Mouse (Mus musculus): ENCODE measurements around the gene Fndc5. TPM values are rescaled to one million over a fixed set of nuclear protein-coding genes. Genes with fewer than 3 reads are reported as not detected.

The Fndc5 gene
- 0.53 and 0.74 TPM in 2 replicates for polyA plus RNA-seq (2012; rRNA removed)

GRCm38 (mm10) chr4:129136579-129137391, at the start of gene Fndc5:
Gene Fndc5 (plus strand): TSS chr4:129136999.
- 6% methylated on average over 56 of the region's 80 CpGs for WGBS

DNA sequence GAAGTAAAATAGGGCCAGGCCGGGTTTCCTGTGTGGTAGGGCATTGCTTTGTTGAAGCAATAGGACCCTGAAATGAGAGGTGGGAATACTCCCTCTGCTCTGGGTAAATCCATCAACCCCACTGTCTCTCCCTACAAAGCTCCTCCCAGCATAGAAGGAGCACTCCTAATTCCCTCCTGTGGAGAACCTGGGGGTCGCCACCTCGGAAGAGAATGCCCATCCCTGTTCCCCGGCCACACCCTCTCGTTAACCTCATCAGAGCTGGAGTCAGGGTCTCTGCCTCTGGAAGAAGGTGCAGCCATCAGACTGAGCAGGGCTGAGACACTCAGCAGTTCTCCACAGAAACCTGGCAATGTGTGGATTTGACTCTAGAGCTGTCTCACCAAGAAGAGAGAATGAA, 48.9 kb upstream of the Fndc5 start:
- 46% methylated on average over 5 of the region's 5 CpGs for WGBS
- DNase-seq (ENCODE audit: low read depth, low spot score) = no peak

More at GRCm38 (mm10) chr4:129136579-129137391, at the start of gene Fndc5:
- DNase-seq (ENCODE audit: low read depth, low spot score) = no peak

DNA sequence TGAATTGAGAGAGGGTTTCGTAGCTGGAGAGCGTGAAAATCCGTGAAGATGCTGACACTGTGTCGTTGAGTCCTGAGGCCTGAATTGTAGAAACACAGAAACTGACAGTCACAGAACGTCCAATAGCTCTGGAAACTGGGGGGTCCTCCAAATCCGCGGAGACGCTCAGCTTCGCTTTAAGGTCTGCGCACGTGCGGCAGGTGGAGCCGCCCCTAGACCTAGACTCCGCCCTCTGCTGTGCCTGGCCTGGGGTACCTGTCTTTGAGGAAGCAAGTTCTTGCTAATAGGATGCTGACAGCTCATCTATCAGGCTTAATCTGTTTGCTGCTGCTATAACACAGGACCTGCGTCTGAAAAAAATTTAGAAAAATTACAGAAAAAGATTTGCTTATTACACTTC, 41.5 kb upstream of the Fndc5 start:
- WGBS = 32% methylated on average over 15 of the region's 15 CpGs
- DNase-seq (ENCODE audit: low read depth, low spot score) = no peak

DNA sequence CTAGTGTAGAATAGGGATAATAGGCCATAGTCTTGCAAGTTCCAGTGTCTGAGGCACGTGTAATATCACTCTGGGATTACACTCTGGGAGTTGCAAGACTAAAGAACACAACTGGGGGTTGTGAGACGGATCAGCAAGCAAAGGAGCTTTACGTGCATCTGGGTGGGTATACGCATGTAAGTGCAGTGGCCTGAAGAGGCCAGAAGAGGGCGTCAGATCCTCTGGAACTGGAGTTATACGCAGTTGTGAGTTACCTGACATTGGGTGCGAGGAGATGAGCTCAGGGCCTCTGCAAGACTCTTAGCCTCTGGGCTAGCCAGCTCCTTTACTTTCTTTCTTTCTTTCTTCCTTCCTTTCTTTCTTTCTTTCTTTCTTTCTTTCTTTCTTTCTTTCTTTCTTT, 39.8 kb upstream of the Fndc5 start:
- no peak for DNase-seq (ENCODE audit: low read depth, low spot score)
- WGBS = 85% methylated on average over 7 of the region's 7 CpGs

DNA sequence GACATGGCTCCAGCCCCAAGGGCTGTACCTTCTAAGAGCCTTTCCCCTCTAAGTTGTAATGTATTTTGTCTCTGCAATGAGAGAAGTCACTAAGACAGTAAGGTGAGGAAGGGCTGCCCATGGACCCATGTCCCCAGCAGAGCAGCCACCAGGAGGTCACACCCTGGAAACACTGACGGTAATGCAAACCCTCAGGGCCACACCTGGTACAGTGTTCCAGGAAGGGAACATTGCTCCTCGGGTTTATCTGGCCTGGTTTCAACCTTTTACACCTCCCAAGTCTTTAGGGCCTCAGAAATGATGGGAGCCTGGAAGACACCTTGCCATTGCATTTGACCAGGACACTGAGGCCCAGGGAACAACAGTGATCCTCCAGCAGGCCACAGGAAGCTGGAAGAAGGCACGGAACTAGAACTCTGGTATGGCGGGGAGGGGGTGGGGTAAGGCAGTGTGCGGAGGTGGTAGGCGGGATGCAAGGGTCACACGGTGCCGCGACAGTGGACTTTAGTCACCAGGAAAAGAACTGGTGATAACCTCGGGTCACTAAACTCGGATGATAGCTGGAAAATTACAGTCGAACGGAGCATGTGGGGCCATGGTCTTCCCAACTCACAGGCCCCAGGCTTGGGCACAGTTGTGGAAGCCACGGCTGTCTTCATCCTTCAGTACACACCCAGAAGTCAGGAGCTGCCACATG, 34.5 kb upstream of the Fndc5 start:
- DNase-seq (ENCODE audit: low read depth, low spot score) = peak; percentile 96
- WGBS = 29% methylated on average over 14 of the region's 14 CpGs

DNA sequence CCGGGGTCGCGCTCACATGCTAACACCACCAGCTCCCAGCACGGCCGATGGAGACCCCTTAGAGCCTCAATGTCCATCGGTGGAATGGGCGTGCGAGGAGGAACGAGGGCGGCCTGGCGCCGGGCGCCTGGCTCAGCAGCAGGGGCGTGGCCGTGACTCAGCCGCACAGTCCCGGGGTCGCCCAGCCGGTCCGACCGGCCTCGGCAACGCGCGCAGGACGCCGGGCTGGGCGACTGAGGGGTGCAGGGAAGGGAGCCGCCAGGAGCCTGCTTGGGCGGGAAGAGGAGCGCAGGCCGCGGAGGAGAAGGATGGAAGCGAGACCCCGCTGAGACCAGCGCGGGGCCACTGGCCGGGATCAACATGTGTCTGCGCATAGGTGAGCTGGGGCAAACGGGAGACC, 31.4 kb upstream of the Fndc5 start, which contains the start of gene Tmem54:
Tmem54 (plus strand) TSS at position 193 of the 400 bp plus-strand sequence.
- no peak for DNase-seq (ENCODE audit: low read depth, low spot score)
- WGBS = 2% methylated on average over 40 of the region's 40 CpGs

- WGBS = 18% methylated on average over 9 of the region's 9 CpGs
- DNase-seq (ENCODE audit: low read depth, low spot score) = no peak
These were observed 30.7 kb upstream of the Fndc5 start for GRCm38 (mm10) chr4:129106073-129106472.

- 26% methylated on average over 10 of the region's 10 CpGs for WGBS
These were observed 29.4 kb upstream of the Fndc5 start for GRCm38 (mm10) chr4:129107348-129107899.

GRCm38 (mm10) chr4:129108624-129109023, 28.2 kb upstream of the Fndc5 start:
- WGBS = 37% methylated on average over 7 of the region's 7 CpGs
- DNase-seq (ENCODE audit: low read depth, low spot score) = no peak

More at GRCm38 (mm10) chr4:129107348-129107899, 29.4 kb upstream of the Fndc5 start:
- DNase-seq (ENCODE audit: low read depth, low spot score) = peak; percentile 52

DNA sequence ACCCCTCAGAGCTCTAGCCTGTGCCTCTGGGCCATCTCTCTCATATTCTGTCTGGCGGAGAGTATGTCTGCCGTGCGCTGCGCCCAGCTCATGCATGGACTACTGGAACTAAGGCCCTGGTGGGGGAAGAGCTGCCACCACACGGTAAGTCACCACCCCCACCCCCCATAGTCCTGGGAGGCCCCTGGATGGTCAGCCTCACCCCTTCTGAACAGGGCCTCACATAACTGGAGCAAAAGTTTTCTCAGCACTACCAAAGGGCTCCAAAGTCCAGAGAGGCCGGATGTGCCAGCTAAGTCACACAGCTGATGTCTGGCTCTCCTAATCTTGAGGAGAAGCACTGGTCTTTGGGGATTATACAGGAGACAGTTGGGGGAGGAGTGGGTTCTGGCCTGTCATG, 26.0 kb upstream of the Fndc5 start:
- 75% methylated on average over 6 of the region's 6 CpGs for WGBS
- no peak for DNase-seq (ENCODE audit: low read depth, low spot score)

DNA sequence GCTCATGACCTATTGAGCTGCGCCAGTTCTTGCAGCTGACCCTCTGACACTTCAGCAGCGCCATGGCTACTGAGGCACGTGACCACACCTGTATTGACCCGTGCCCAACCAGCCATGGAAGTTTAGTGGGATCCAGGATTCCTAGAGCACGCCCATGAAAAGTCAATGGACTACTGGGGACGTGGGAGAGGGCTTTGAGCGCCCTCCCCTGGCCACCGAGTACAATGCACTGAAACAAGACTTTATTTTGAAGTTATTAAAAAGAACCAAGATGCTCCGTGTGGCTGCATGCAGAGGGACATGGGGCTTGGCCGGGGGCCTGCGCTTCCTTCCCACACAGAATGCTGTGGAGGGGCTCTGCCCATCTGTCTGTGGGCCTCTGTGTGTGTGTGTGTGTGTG, 25.4 kb upstream of the Fndc5 start:
- WGBS = 54% methylated on average over 11 of the region's 11 CpGs
- DNase-seq (ENCODE audit: low read depth, low spot score) = no peak

GRCm38 (mm10) chr4:129112231-129112630, 24.6 kb upstream of the Fndc5 start:
- whole genome bisulfite sequencing = 68% methylated on average over 13 of the region's 13 CpGs
- DNase-seq (ENCODE audit: low read depth, low spot score) = no peak

DNA sequence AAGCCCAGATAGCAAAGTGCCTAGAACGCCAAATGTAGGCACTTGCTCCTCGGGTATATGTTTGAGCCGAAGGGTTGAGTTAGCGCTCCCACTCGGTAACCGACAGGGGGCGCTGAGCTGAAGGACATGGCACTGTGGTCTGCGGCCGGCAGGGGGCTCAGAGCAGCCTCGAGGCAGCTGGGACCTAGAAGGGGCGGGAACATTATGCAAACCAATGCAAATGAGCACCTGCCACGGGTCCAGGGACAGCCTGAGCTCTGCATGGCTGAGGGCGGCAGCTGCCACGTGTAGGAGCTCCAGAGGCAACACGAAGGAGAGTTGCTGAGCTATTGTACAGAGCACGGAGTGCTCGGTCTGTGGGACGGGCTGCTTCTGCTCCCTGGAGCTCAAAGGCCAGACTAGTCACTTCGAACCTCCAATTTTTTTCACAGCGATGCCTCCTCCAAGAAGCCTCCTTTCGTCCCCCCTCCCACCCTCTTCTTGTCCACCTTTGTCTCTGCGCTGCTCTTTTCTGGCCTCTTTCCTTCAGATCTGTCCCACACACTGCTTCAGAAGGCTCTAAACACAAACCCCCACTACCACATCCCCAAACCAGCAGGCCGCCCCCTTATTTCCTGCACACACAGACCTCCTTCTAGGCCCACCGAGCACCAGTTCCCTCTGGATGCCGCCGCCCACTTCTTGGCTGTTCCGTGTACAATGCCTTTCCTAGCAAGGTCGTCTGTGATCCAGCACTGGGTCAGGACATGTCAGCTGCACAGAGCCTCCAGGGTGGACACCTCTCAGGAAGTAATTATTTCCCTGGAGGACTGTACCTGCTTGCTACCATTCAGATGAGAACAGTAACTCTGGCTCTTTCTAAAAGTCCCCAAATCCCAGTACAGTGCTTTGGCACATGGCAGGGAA, 23.5 kb upstream of the Fndc5 start:
- no peak for DNase-seq (ENCODE audit: low read depth, low spot score)
- 43% methylated on average over 28 of the region's 28 CpGs for WGBS

GRCm38 (mm10) chr4:129116703-129117102, 20.1 kb upstream of the Fndc5 start:
- WGBS = 87% methylated on average over 8 of the region's 8 CpGs

DNA sequence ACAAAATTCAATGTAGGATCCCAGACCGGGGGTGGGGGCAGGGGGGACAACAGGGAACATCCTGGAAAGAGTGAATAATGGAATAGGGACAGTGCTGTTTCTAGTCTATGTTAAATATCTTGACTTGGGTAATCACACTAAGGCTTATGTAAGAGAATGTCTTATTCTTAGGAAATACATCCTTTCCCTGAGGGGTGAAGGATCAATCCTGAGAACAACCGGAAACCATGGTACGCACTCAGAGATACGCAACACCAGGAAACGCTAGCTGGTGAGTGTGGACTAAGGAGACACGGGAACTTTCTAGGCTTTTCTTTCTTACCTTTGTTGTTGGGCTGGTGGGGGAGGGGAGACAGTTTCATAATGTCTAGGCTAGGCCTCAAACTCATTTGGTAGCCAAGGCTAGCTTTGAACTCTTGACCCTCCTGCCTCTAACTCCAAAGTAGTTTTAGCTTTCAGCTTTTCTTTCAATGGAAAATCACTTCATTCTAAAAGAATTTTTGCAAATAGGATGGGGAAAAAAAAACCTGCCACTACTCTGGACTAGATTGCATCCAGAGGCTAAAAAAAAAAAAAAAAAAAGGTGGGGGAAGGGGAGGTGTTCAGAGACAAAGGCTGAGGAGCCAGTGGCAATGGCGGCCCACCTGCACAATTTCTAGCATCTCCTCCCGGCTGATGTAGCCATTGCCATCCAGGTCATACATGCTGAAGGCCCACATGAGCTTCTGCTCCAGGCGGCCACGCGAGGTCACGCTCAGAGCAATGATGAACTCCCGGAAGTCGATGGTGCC, 18.9 kb upstream of the Fndc5 start:
- no peak for DNase-seq (ENCODE audit: low read depth, low spot score)
- WGBS = 84% methylated on average over 14 of the region's 14 CpGs

More at GRCm38 (mm10) chr4:129116703-129117102, 20.1 kb upstream of the Fndc5 start:
- DNase-seq (ENCODE audit: low read depth, low spot score) = no peak

GRCm38 (mm10) chr4:129119708-129120107, 17.1 kb upstream of the Fndc5 start:
- WGBS = 78% methylated on average over 10 of the region's 10 CpGs
- DNase-seq (ENCODE audit: low read depth, low spot score) = no peak

- no peak for DNase-seq (ENCODE audit: low read depth, low spot score)
- WGBS = 2% methylated on average over 52 of the region's 59 CpGs
These were observed 16.0 kb upstream of the Fndc5 start for GRCm38 (mm10) chr4:129120520-129121445.

Measured in large intestine, adult 2 months (tissue).